ENCODE assay signal across 22 mouse cellular contexts in the genomic region with DNA sequence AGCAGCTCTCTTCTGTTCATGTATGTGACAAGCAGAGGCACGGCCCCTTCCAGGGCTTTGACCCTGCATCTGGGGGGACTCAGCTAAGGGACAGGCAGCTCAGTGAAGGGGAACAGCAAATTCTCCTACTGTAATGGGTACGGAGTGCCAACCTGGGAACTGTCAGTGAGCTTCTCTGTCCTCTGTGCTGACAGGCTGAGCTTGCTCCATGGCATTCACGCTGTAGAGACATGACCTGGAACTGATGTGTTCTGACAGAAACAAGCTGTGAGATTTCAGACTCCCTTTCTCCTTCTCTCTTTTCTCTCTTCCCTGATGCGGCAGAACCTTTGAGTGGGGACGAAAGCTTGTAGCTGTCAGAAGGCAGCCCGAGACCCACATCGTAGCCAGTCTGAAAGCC.
A peak's percentile ranks its signal among the peaks of the same experiment; 100 is the strongest.
DNase-seq lines count a peak whose midpoint lies in the region; ATAC-seq and TF ChIP-seq lines count a peak whose summit lies in the region.
"Had no signal": no experiment of that assay in that cellular context is flagged by ENCODE, and none has a peak within 500 bp of the region (broad histone marks: within the 10 kb centered on the region; RNA-seq: fewer than 3 reads in every experiment).

No protein-coding gene starts in this region.

- no peak for TF ChIP-seq POLR2A in heart, adult 2 months (IDR thresholded peaks at IDR 0.05; ENCODE audit: insufficient read depth, low read depth, low read length)
- no peak for TF ChIP-seq POLR2A in brain, embryonic 14.5 days (IDR thresholded peaks at IDR 0.05; ENCODE audit: borderline replicate concordance, extremely low read depth, insufficient read depth, insufficient read length, poor library complexity, severe bottlenecking)

- no peak overlapping the region for H3K9ac ChIP-seq in heart, embryonic 12.5 days
- H3K9ac ChIP-seq in heart, adult 2 months (ENCODE audit: low read depth, low read length) = no peak overlapping the region
- no peak overlapping the region for H3K9ac ChIP-seq in kidney, postnatal 0 days (ENCODE audit: low read depth, low read length)
- H3K9ac ChIP-seq: forebrain, postnatal 0 days; limb, embryonic 13.5 days; liver, embryonic 12.5 days had no signal

- TF ChIP-seq CTCF in heart, adult 2 months (IDR thresholded peaks at IDR 0.05) = no peak
- no peak for TF ChIP-seq CTCF in kidney, postnatal 0 days (IDR thresholded peaks at IDR 0.05; ENCODE audit: low read depth)
- no peak for TF ChIP-seq CTCF in brain, embryonic 14.5 days (IDR thresholded peaks at IDR 0.05; ENCODE audit: borderline replicate concordance, extremely low read depth, insufficient read depth, insufficient read length)

- H3K27me3 ChIP-seq in heart, embryonic 12.5 days (replicated peaks) = no peaks in the 10 kb centered on the region
- no peaks in the 10 kb centered on the region; the same call in 1 of the 2 replicates for H3K27me3 ChIP-seq in heart, adult 2 months (ENCODE audit: control insufficient read depth, insufficient read depth, low read length)
- H3K27me3 ChIP-seq in kidney, postnatal 0 days (ENCODE audit: insufficient read depth, low read length) = no peaks in the 10 kb centered on the region
- H3K27me3 ChIP-seq: limb, embryonic 13.5 days; liver, embryonic 12.5 days had no signal

- no peaks in the 10 kb centered on the region for H3K9me3 ChIP-seq in heart, embryonic 12.5 days (replicated peaks)
- H3K9me3 ChIP-seq in kidney, postnatal 0 days (replicated peaks; ENCODE audit: low read length) = no peaks in the 10 kb centered on the region
- H3K9me3 ChIP-seq: limb, embryonic 13.5 days; liver, embryonic 12.5 days had no signal

- DNase-seq in heart, adult 2 months = no peak
- DNase-seq in kidney, postnatal 0 days (ENCODE audit: low spot score) = peak; percentile 16
- no peak for DNase-seq in kidney, adult 8-10 months
- DNase-seq in Muller cell, postnatal 12 days (ENCODE audit: inconsistent ontology term) = peak; percentile 62
- DNase-seq in brain, embryonic 14.5 days (ENCODE audit: low read depth) = peak; percentile 23
- DNase-seq in gastrocnemius, postnatal 14 days = no peak
- no peak for DNase-seq in right cerebral cortex, postnatal 25 days
- DNase-seq: adrenal gland, adult 8-10 months; forebrain, postnatal 0 days; gastrocnemius, postnatal 25 days; heart, adult 18-20 months; kidney, adult 18-20 months; kidney, postnatal 25 days; layer of hippocampus, postnatal 36 days; lung, adult 18-20 months; lung, postnatal 10 days; right cerebral cortex, postnatal 4 days; thymus, postnatal 14 days had no signal

- H3K27ac ChIP-seq in heart, embryonic 12.5 days (ENCODE audit: poor library complexity, severe bottlenecking) = no peak overlapping the region
- H3K27ac ChIP-seq in heart, adult 2 months = no peak overlapping the region
- H3K27ac ChIP-seq in kidney, postnatal 0 days = no peak overlapping the region
- H3K27ac ChIP-seq: limb, embryonic 13.5 days; liver, embryonic 12.5 days had no signal

- no peak overlapping the region for H3K4me3 ChIP-seq in heart, embryonic 12.5 days
- no peak overlapping the region for H3K4me3 ChIP-seq in heart, adult 2 months
- H3K4me3 ChIP-seq in kidney, postnatal 0 days (replicated peaks; ENCODE audit: low read depth, low read length) = no peak overlapping the region
- H3K4me3 ChIP-seq: limb, embryonic 13.5 days; liver, embryonic 12.5 days had no signal

- H3K4me2 ChIP-seq in heart, embryonic 12.5 days = peak overlapping the region; percentile 16; the same call in 1 of the 2 replicates
- no peak overlapping the region for H3K4me2 ChIP-seq in kidney, postnatal 0 days (ENCODE audit: low read length)
- H3K4me2 ChIP-seq: limb, embryonic 13.5 days; liver, embryonic 12.5 days had no signal

- H3K36me3 ChIP-seq in heart, embryonic 12.5 days = no peaks in the 10 kb centered on the region
- H3K36me3 ChIP-seq in heart, adult 2 months (ENCODE audit: control insufficient read depth, insufficient read depth, low read length) = no peaks in the 10 kb centered on the region
- no peaks in the 10 kb centered on the region for H3K36me3 ChIP-seq in kidney, postnatal 0 days (ENCODE audit: insufficient read depth, low read length)
- H3K36me3 ChIP-seq: limb, embryonic 13.5 days; liver, embryonic 12.5 days had no signal

- intact Hi-C loops in heart, adult 2 months (cut with DNase I) = no loop called here
- intact Hi-C loops in gastrocnemius, postnatal 14 days (cut with DNase I; ENCODE audit: low total_unique reads) = no loop called here

- no peak for ATAC-seq in heart, embryonic 12.5 days (ENCODE audit: insufficient number of reproducible peaks, low FRiP score)
- no peak for ATAC-seq in kidney, postnatal 0 days (replicated peaks; ENCODE audit: low FRiP score, low read depth)
- ATAC-seq: activated CD4-positive, CD25-positive, alpha-beta regulatory T cell, adult 4 months; forebrain, postnatal 0 days; liver, embryonic 12.5 days had no signal

- WGBS in heart, embryonic 12.5 days = 48% methylated on average over 7 of the region's 7 CpGs
- WGBS in heart, adult 2 months = 68% methylated on average over 7 of the region's 7 CpGs
- 51% methylated on average over 7 of the region's 7 CpGs for WGBS in kidney, postnatal 0 days

- TF ChIP-seq EP300 in heart, adult 2 months (IDR thresholded peaks at IDR 0.05; ENCODE audit: insufficient read depth, low read depth, low read length) = no peak

- no peaks in the 10 kb centered on the region for H3K79me2 ChIP-seq in heart, adult 2 months (replicated peaks; ENCODE audit: control insufficient read depth, insufficient read depth, low read length)

- peaks cover 10% of the 10 kb centered on the region; the same call in 1 of the 2 replicates for H3K4me1 ChIP-seq in heart, embryonic 12.5 days (replicated peaks)
- H3K4me1 ChIP-seq in heart, adult 2 months (ENCODE audit: control insufficient read depth, insufficient read depth, low read length) = no peaks in the 10 kb centered on the region
- no peaks in the 10 kb centered on the region for H3K4me1 ChIP-seq in kidney, postnatal 0 days (replicated peaks; ENCODE audit: insufficient read depth, low read length)
- H3K4me1 ChIP-seq: limb, embryonic 13.5 days; liver, embryonic 12.5 days had no signal

Comparison
In these comparisons a context has a peak if more than half of its experiments do, and no peak if none do; other contexts are left out.
1. DNase-seq: peak in kidney, postnatal 0 days (single experiment), Muller cell, postnatal 12 days (single experiment) and brain, embryonic 14.5 days (single experiment); none in heart, adult 2 months (0 of 2), kidney, adult 8-10 months (0 of 2), gastrocnemius, postnatal 14 days (single experiment) and right cerebral cortex, postnatal 25 days (single experiment).